10 mouse cellular contexts compared by ENCODE assay signal in the genomic region with DNA sequence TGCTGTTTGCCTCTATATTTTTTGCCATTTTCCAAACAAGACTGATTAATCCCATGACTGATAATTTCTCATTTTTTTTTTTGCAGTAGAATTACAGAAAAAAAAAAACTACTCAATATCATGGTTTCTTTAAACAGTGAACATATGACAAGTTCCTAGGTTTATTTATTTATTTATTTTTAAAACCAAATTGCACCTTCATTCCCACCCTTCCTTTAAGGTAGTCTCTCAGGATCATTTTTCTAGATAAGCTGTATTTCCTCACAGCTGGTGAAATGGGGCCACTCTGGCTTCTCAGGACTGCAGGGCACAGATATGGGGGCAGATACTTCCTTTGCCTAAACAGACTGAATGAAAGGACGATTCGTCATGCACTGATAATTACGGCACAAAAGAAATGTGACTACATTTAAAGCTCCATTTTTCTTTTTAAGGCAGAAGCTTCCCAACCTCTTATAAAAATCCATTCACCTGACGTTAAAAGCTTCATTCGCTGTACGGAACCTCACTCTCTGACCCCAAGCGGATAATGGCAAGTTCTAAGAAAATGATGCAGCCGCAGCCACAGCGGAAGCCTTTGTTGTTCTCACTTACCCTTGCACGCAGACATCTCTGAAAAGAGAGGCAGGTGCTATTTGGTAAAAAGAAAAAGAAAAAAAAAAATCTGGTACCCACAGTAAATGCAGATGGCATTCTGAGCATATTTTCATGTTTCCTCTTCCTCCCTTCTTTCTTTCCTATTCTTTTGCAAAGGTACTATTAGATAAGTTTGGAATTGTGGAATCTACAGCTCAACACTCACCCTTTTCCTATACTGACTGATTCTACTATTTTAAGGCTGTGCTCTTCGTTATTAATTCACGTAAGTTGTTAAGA.
A peak's percentile ranks its signal among the peaks of the same experiment; 100 is the strongest.
DNase-seq lines count a peak whose midpoint lies in the region; ATAC-seq and TF ChIP-seq lines count a peak whose summit lies in the region.
"Had no signal": no experiment of that assay in that cellular context is flagged by ENCODE, and none has a peak within 500 bp of the region (broad histone marks: within the 10 kb centered on the region; RNA-seq: fewer than 3 reads in every experiment).

No protein-coding gene starts in this region.

- no peaks in the 10 kb centered on the region for H3K27me3 ChIP-seq in heart, embryonic 13.5 days (replicated peaks)
- no peaks in the 10 kb centered on the region for H3K27me3 ChIP-seq in heart, adult 2 months (ENCODE audit: control insufficient read depth, insufficient read depth, low read length)
- H3K27me3 ChIP-seq in hindbrain, postnatal 0 days (ENCODE audit: insufficient read depth, low read length) = no peaks in the 10 kb centered on the region
- H3K27me3 ChIP-seq in neural tube, embryonic 12.5 days (replicated peaks) = no peaks in the 10 kb centered on the region

- TF ChIP-seq POLR2A in heart, adult 2 months (IDR thresholded peaks at IDR 0.05; ENCODE audit: insufficient read depth, low read depth, low read length) = no peak

- no peaks in the 10 kb centered on the region for H3K36me3 ChIP-seq in heart, embryonic 13.5 days
- H3K36me3 ChIP-seq in heart, adult 2 months (ENCODE audit: control insufficient read depth, insufficient read depth, low read length) = no peaks in the 10 kb centered on the region
- no peaks in the 10 kb centered on the region for H3K36me3 ChIP-seq in hindbrain, postnatal 0 days (ENCODE audit: insufficient read depth, low read length)
- H3K36me3 ChIP-seq in neural tube, embryonic 12.5 days = no peaks in the 10 kb centered on the region

- H3K9ac ChIP-seq in heart, embryonic 13.5 days = no peak overlapping the region
- H3K9ac ChIP-seq in heart, adult 2 months (ENCODE audit: low read depth, low read length) = no peak overlapping the region
- peak overlapping the region; percentile 30; the same call in 1 of the 2 replicates for H3K9ac ChIP-seq in hindbrain, postnatal 0 days (replicated peaks; ENCODE audit: low read length)
- 0 out of 2 replicates have a peak overlapping the region, but pooled peaks have one; percentile 13 for H3K9ac ChIP-seq in neural tube, embryonic 12.5 days

- 52% methylated on average over 12 of the region's 12 CpGs for WGBS in heart, embryonic 13.5 days
- WGBS in heart, adult 2 months = 45% methylated on average over 12 of the region's 12 CpGs
- 12% methylated on average over 12 of the region's 12 CpGs for WGBS in hindbrain, postnatal 0 days
- 17% methylated on average over 12 of the region's 12 CpGs for WGBS in neural tube, embryonic 12.5 days

- H3K9me3 ChIP-seq in heart, embryonic 13.5 days = no peaks in the 10 kb centered on the region
- no peaks in the 10 kb centered on the region for H3K9me3 ChIP-seq in hindbrain, postnatal 0 days (ENCODE audit: low read length)
- no peaks in the 10 kb centered on the region for H3K9me3 ChIP-seq in neural tube, embryonic 12.5 days

- H3K4me2 ChIP-seq in heart, embryonic 13.5 days = peak overlapping the region; percentile 40
- H3K4me2 ChIP-seq in hindbrain, postnatal 0 days (ENCODE audit: low read depth, low read length) = peak overlapping the region; percentile 59
- H3K4me2 ChIP-seq in neural tube, embryonic 12.5 days (replicated peaks) = peak overlapping the region; percentile 44

- no peak for ATAC-seq in heart, embryonic 13.5 days (ENCODE audit: extremely low read depth, insufficient number of reproducible peaks, low FRiP score, low TSS enrichment)
- ATAC-seq in hindbrain, postnatal 0 days = no peak
- ATAC-seq in neural tube, embryonic 12.5 days (ENCODE audit: low FRiP score, low read depth) = peak; percentile 81
- no peak for ATAC-seq in monocyte, adult 5-6 weeks (replicated peaks; ENCODE audit: insufficient number of reproducible peaks, low FRiP score, low TSS enrichment, poor library complexity, severe bottlenecking)

- TF ChIP-seq CTCF in heart, adult 2 months (IDR thresholded peaks at IDR 0.05) = no peak
- TF ChIP-seq CTCF in hindbrain, postnatal 0 days (IDR thresholded peaks at IDR 0.05; ENCODE audit: low read depth) = no peak

- intact Hi-C loops in heart, adult 2 months (cut with DNase I) = no loop called here

- no peak overlapping the region for H3K4me3 ChIP-seq in heart, embryonic 13.5 days
- H3K4me3 ChIP-seq in heart, adult 2 months = no peak overlapping the region
- H3K4me3 ChIP-seq in hindbrain, postnatal 0 days (ENCODE audit: low read length) = peak overlapping the region; percentile 31
- H3K4me3 ChIP-seq in neural tube, embryonic 12.5 days = no peak overlapping the region

- no peak overlapping the region for H3K27ac ChIP-seq in heart, embryonic 13.5 days (replicated peaks)
- H3K27ac ChIP-seq in heart, adult 2 months = no peak overlapping the region
- H3K27ac ChIP-seq in hindbrain, postnatal 0 days = no peak overlapping the region
- peak overlapping the region; percentile 54; the same call in 1 of the 2 replicates for H3K27ac ChIP-seq in neural tube, embryonic 12.5 days
- H3K27ac ChIP-seq: kidney, postnatal 0 days had no signal

- no peaks in the 10 kb centered on the region for H3K79me2 ChIP-seq in heart, adult 2 months (replicated peaks; ENCODE audit: control insufficient read depth, insufficient read depth, low read length)

- no peak for DNase-seq in heart, adult 2 months
- DNase-seq in brain, embryonic 18.5 days (ENCODE audit: low read depth, low spot score) = peak; percentile 26
- DNase-seq in hindbrain, postnatal 0 days (ENCODE audit: low spot score) = peak; percentile 28
- DNase-seq in left cerebral cortex, adult 11 months (ENCODE audit: low spot score) = no peak
- DNase-seq in kidney, postnatal 36 days = no peak
- DNase-seq: lung, postnatal 4 days had no signal

- H3K4me1 ChIP-seq in heart, embryonic 13.5 days = peaks cover 11% of the 10 kb centered on the region
- no peaks in the 10 kb centered on the region for H3K4me1 ChIP-seq in heart, adult 2 months (ENCODE audit: control insufficient read depth, insufficient read depth, low read length)
- no peaks in the 10 kb centered on the region; the same call in 1 of the 2 replicates for H3K4me1 ChIP-seq in hindbrain, postnatal 0 days (ENCODE audit: insufficient read depth, low read length)
- H3K4me1 ChIP-seq in neural tube, embryonic 12.5 days = no peaks in the 10 kb centered on the region; the same call in 1 of the 2 replicates

- no peak for TF ChIP-seq EP300 in heart, adult 2 months (IDR thresholded peaks at IDR 0.05; ENCODE audit: insufficient read depth, low read depth, low read length)

Comparison
In these comparisons a context has a peak if more than half of its experiments do, and no peak if none do; other contexts are left out.
1. H3K9ac ChIP-seq: peak in hindbrain, postnatal 0 days (single experiment) and neural tube, embryonic 12.5 days (single experiment); none in heart, embryonic 13.5 days (single experiment) and heart, adult 2 months (single experiment).
2. DNase-seq: peak in brain, embryonic 18.5 days (single experiment) and hindbrain, postnatal 0 days (single experiment); none in heart, adult 2 months (0 of 2), left cerebral cortex, adult 11 months (single experiment) and kidney, postnatal 36 days (0 of 2).
3. Peak in every context shown above with its lines, with median percentiles within 50 percentile points of each other: H3K4me2 ChIP-seq.